Mouse (Mus musculus) left cerebral cortex, postnatal 14 days (tissue): Measurements from ENCODE around the gene Psg19. TPM values are rescaled to one million over a fixed set of nuclear protein-coding genes. Genes with fewer than 3 reads are reported as not detected.
"Not testable (repeated sequence)": the region's sequence is repeated elsewhere in the genome, so short reads cannot be mapped to it uniquely, and the experiment has no call there.

Source experiments
- DNase-seq, 2 experiments: peaks; one replicate each; pipeline ENCODE4 v3.0.0; 2021 to 2022; ENCODE audit warnings: low spot score in 2 of 2, mixed read lengths in 1 of 2
- intact Hi-C: fragments of 180-260 bp; cut with DNase I; formaldehyde crosslinking; loops from one replicate; pipeline ENCODE4 v1.15.1; 2025
- total RNA-seq, 2 experiments: library from RNA; stranded (reverse); gene quantifications; 2 replicates each; pipeline ENCODE4 v1.2.3; 2021

Gene Psg19
- total RNA-seq, 2 experiments from 2014 or later: not detected

DNA sequence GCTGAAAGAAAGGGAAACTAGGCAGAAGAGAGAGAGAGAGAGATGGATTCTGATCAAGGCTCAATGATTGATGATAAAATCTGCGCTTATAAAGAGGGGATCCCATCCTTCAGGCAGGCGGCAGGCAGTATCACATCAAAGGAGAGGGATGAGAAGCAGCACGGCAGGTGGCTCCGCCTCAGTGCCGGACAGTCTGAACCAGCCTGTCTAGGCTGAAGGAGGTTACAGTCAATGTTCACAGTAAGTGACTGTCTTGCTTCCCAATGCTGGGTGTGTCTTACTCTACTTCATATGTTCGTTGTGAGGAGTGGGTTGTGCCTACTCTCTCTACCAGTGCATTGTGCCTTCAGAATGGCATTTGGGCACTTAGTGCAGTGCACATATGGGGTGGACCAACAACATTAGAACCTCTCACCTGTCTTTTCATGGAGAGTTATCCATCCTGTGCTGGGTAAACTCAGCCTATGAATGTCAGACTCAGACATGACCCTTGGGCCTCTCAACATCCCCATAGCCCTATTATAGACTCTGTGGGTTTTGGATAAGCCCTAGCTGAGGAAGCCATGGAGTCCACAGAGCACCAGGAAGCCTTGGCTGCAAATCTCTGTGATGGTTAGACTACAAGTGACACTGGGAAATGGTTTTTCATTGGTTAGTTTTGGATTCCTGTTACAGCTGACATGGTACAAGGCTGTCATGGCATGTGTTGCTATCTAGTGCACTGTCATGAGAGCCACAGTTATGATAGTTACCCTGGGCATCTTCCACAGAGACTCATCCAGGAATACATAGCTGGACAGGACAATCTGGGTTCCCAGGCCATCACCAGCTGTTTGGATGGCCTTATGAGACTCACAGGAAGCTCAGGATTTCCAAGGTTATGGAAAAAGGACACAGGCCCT, 49.1 kb downstream of the Psg19 start:
- DNase-seq: no peak
- intact Hi-C loops: no loop called here

DNA sequence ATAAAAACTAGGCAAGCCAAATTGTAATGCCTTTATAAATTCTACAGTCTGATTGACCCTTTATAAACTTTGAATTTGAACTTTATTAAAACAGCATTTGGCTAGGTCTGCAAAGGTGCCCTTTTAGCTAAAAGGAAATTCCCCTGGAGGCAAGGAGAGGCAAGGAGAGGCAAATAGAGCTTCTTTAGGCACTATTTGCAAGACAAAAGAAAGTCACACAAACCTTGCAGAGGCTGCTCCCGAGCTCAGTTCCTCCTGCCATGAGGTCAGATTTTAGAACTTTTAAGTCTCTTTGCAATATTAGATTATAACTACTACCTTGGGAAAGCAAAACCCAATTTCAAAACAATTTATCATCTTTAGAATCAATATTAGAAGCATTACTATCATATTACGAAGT, 50.9 kb downstream of the Psg19 start:
- DNase-seq, intact Hi-C loops: not testable (repeated sequence)

DNA sequence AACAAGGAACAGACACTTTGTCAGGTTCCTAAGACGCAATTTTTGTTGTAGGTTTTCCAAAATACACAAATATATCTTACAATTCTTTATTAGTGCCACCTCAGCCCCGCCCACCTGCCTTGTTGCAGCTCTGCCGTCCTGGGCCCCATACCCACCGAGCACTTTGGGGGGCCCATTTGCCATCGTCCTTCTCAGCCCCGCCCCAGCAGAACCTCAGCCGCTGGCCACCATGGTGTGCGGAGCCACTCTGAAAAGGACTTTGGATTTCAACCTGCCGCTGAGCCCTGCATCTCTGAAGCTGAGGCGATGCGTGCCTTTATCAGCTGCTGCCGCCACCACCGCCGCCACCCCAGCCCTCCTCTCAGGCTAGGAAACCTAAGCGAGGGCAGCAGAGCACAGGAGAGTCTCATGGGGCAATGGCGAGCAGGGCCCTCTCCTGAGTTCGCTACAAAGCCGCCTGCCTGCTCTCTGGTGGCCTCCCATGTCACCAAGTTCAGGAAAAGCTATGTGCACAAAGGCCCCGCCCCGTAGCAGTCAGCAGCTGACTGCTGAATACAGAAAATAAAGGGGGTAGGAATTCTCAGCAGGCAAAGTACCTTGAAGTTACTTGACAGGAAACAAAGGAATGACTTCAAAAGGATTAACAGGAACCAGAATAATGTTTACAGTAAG, 52.0 kb downstream of the Psg19 start:
- DNase-seq: no peak

More for the DNA sequence above, 52.0 kb downstream of the Psg19 start:
- intact Hi-C loops: no loop called here

Other genes with a start within 250 kb of the Psg19 start
- not detected for gene Psg27, start 231.2 kb downstream of the Psg19 start, total RNA-seq
- gene Psg23, start 182.0 kb downstream of the Psg19 start, total RNA-seq: not detected
- not detected for gene Psg21, start 141.8 kb downstream of the Psg19 start, total RNA-seq
- not detected for gene Psg20, start 112.3 kb downstream of the Psg19 start, total RNA-seq
- gene Psg22, start 80.4 kb downstream of the Psg19 start, total RNA-seq: not detected
- gene Psg17, start 23.1 kb upstream of the Psg19 start, total RNA-seq: not detected
- 1 to 10 TPM; 1.3 to 2.0 TPM for gene Mill2, start 41.4 kb upstream of the Psg19 start, total RNA-seq
- gene Pglyrp1, start 72.8 kb upstream of the Psg19 start, total RNA-seq: 10 to 100 TPM; 25.1 to 34.5 TPM
- gene Ccdc61, start 111.9 kb upstream of the Psg19 start, total RNA-seq: 10 to 100 TPM; 11.6 to 13.0 TPM
- 100 to 1,000 TPM; 105 to 110 TPM for gene Nova2, start 127.4 kb upstream of the Psg19 start, total RNA-seq
- gene Nanos2, start 188.9 kb upstream of the Psg19 start, total RNA-seq: under 1 TPM; 0.42 to 0.75 TPM
- gene Mypop, start 192.7 kb upstream of the Psg19 start, total RNA-seq: 10 to 100 TPM; 39.9 to 42.2 TPM
- gene Irf2bp1, start 205.5 kb upstream of the Psg19 start, total RNA-seq: 10 to 100 TPM; 42.5 to 45.2 TPM
- gene Foxa3, start 225.0 kb upstream of the Psg19 start, total RNA-seq: not detected
- 100 to 1,000 TPM; 106 to 109 TPM for gene Sympk, start 225.9 kb upstream of the Psg19 start, total RNA-seq